Mouse (Mus musculus): ENCODE results near the gene Fgfr2.
"Not testable (repeated sequence)": the region's sequence is repeated elsewhere in the genome, so short reads cannot be mapped to it uniquely, and the experiment has no call there.

The Fgfr2 gene

GRCm38 (mm10) chr7:130668729-130669281, 2454.3 kb downstream of the Fgfr2 start:
- no peak for DNase-seq (ENCODE audit: extremely low spot score, low read depth, low spot score)

GRCm38 (mm10) chr7:130668013-130668412, 2455.1 kb downstream of the Fgfr2 start:
- not testable (repeated sequence) for DNase-seq (ENCODE audit: extremely low spot score, low read depth, low spot score)

GRCm38 (mm10) chr7:130665358-130665757, 2457.8 kb downstream of the Fgfr2 start:
- no peak for DNase-seq (ENCODE audit: extremely low spot score, low read depth, low spot score)

GRCm38 (mm10) chr7:130664629-130665028, 2458.5 kb downstream of the Fgfr2 start:
- no peak for DNase-seq (ENCODE audit: extremely low spot score, low read depth, low spot score)

GRCm38 (mm10) chr7:130664037-130664436, 2459.1 kb downstream of the Fgfr2 start:
- no peak for DNase-seq (ENCODE audit: extremely low spot score, low read depth, low spot score)

GRCm38 (mm10) chr7:130662869-130663268, 2460.3 kb downstream of the Fgfr2 start:
- DNase-seq (ENCODE audit: extremely low spot score, low read depth, low spot score) = no peak

GRCm38 (mm10) chr7:130662250-130662649, 2460.9 kb downstream of the Fgfr2 start:
- DNase-seq (ENCODE audit: extremely low spot score, low read depth, low spot score) = no peak

GRCm38 (mm10) chr7:130659129-130659528, 2464.0 kb downstream of the Fgfr2 start:
- DNase-seq (ENCODE audit: extremely low spot score, low read depth, low spot score) = no peak

GRCm38 (mm10) chr7:130657751-130658150, 2465.4 kb downstream of the Fgfr2 start:
- no peak for DNase-seq (ENCODE audit: extremely low spot score, low read depth, low spot score)

- DNase-seq (ENCODE audit: extremely low spot score, low read depth, low spot score) = no peak
Measured at GRCm38 (mm10) chr7:130656965-130657364, 2466.2 kb downstream of the Fgfr2 start.

GRCm38 (mm10) chr7:130654562-130654961, 2468.6 kb downstream of the Fgfr2 start:
- no peak for DNase-seq (ENCODE audit: extremely low spot score, low read depth, low spot score)

- DNase-seq (ENCODE audit: extremely low spot score, low read depth, low spot score) = no peak
Measured at GRCm38 (mm10) chr7:130653036-130653555, 2470.1 kb downstream of the Fgfr2 start.

- DNase-seq (ENCODE audit: extremely low spot score, low read depth, low spot score) = no peak
Measured at GRCm38 (mm10) chr7:130650621-130651020, 2472.5 kb downstream of the Fgfr2 start.

- no peak for DNase-seq (ENCODE audit: extremely low spot score, low read depth, low spot score)
Measured at GRCm38 (mm10) chr7:130649257-130649656, 2473.9 kb downstream of the Fgfr2 start.

- DNase-seq (ENCODE audit: extremely low spot score, low read depth, low spot score) = no peak
Measured at GRCm38 (mm10) chr7:130648061-130648460, 2475.1 kb downstream of the Fgfr2 start.

- no peak for DNase-seq (ENCODE audit: extremely low spot score, low read depth, low spot score)
Measured at GRCm38 (mm10) chr7:130646762-130647139, 2476.4 kb downstream of the Fgfr2 start.

- no peak for DNase-seq (ENCODE audit: extremely low spot score, low read depth, low spot score)
Measured at GRCm38 (mm10) chr7:130645994-130646761, 2477.0 kb downstream of the Fgfr2 start.

GRCm38 (mm10) chr7:130645332-130645993, 2477.7 kb downstream of the Fgfr2 start:
- no peak for DNase-seq (ENCODE audit: extremely low spot score, low read depth, low spot score)

GRCm38 (mm10) chr7:130640681-130641080, 2482.5 kb downstream of the Fgfr2 start:
- DNase-seq (ENCODE audit: extremely low spot score, low read depth, low spot score) = no peak

- DNase-seq (ENCODE audit: extremely low spot score, low read depth, low spot score) = no peak
Measured at GRCm38 (mm10) chr7:130637811-130638210, 2485.3 kb downstream of the Fgfr2 start.

- no peak for DNase-seq (ENCODE audit: extremely low spot score, low read depth, low spot score)
Measured at GRCm38 (mm10) chr7:130636902-130637301, 2486.2 kb downstream of the Fgfr2 start.

GRCm38 (mm10) chr7:130636274-130636673, 2486.9 kb downstream of the Fgfr2 start:
- DNase-seq (ENCODE audit: extremely low spot score, low read depth, low spot score) = no peak
